Mouse (Mus musculus) lung, adult 2 months (tissue): ENCODE results near the gene Trmt112.
"Not testable (repeated sequence)": the region's sequence is repeated elsewhere in the genome, so short reads cannot be mapped to it uniquely, and the experiment has no call there.

Source experiments
- CTCF ChIP-seq: fragments of 200-500 bp; IDR thresholded peaks from 2 replicates; pipeline ENCODE4 v1.5.1; 2011; ENCODE audit warnings: mild to moderate bottlenecking, low read length, control low read depth; ENCODE audit not compliant: insufficient read depth
- POLR2A ChIP-seq: fragments of 200-500 bp; IDR thresholded peaks from 2 replicates; pipeline ENCODE4 v1.6.1; 2011; ENCODE audit warnings: low read depth, mild to moderate bottlenecking, control low read depth, low read length, borderline replicate concordance; ENCODE audit errors: extremely low read depth

GRCm38 (mm10) chr19:6895608-6896305, 13.7 kb upstream of the Trmt112 start:
- not testable (repeated sequence) for TF ChIP-seq POLR2A, CTCF
